Comparison of ENCODE assay signal across 9 mouse cellular contexts in the genomic region with DNA sequence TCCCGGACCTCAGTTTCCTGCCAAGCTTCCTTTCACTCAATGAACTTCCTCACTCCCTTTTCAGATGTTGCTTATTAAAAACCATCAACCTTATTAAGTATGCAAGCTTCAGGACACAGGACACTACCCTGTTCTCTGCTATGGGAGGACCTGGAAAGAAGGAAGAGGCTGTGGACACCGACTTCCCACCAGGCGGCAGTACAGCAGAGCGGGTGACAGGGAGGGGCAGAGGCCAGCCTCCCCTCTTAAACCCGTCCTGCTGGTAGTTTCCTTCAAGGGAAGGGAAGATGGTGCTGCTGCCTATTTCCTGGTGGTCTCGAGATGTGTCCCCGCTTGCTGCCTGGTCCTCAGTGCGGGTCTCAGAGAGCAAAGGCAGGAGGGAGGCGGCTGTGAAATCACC.
DNase-seq lines count a peak whose midpoint lies in the region; ATAC-seq and TF ChIP-seq lines count a peak whose summit lies in the region.
"Had no signal": no experiment of that assay in that cellular context is flagged by ENCODE, and none has a peak within 500 bp of the region (broad histone marks: within the 10 kb centered on the region; RNA-seq: fewer than 3 reads in every experiment).

No protein-coding gene starts in this region.

- no peak overlapping the region for H3K4me2 ChIP-seq in kidney, embryonic 16.5 days (replicated peaks; ENCODE audit: low read depth, low read length)
- H3K4me2 ChIP-seq: hindbrain, embryonic 15.5 days had no signal

- H3K4me3 ChIP-seq in brown adipose tissue, adult 24 weeks (ENCODE audit: insufficient read depth, low read depth, low read length), result peak overlapping the region; percentile 37
- peak overlapping the region; percentile 26; the same call in 1 of the 2 replicates for H3K4me3 ChIP-seq in heart, adult 2 months
- H3K4me3 ChIP-seq in kidney, embryonic 16.5 days (ENCODE audit: low read length), result no peak overlapping the region
- H3K4me3 ChIP-seq: hindbrain, embryonic 15.5 days had no signal

- H3K4me1 ChIP-seq in brown adipose tissue, adult 24 weeks (ENCODE audit: control insufficient read depth, insufficient read depth, insufficient read length, low read length), result no peaks in the 10 kb centered on the region
- H3K4me1 ChIP-seq in heart, adult 2 months (ENCODE audit: control insufficient read depth, insufficient read depth, low read length), result peaks cover 8% of the 10 kb centered on the region
- no peaks in the 10 kb centered on the region; the same call in 1 of the 2 replicates for H3K4me1 ChIP-seq in kidney, embryonic 16.5 days (ENCODE audit: insufficient read depth, low read length)
- H3K4me1 ChIP-seq: hindbrain, embryonic 15.5 days had no signal

- no peaks in the 10 kb centered on the region for H3K27me3 ChIP-seq in heart, adult 2 months (ENCODE audit: control insufficient read depth, insufficient read depth, low read length)
- no peaks in the 10 kb centered on the region for H3K27me3 ChIP-seq in kidney, embryonic 16.5 days (ENCODE audit: insufficient read depth, low read length)
- H3K27me3 ChIP-seq: hindbrain, embryonic 15.5 days had no signal

- H3K9me3 ChIP-seq in kidney, embryonic 16.5 days (ENCODE audit: low read length), result no peaks in the 10 kb centered on the region
- H3K9me3 ChIP-seq: hindbrain, embryonic 15.5 days had no signal

- WGBS in heart, adult 2 months, result 23% methylated on average over 9 of the region's 9 CpGs
- 44% methylated on average over 9 of the region's 9 CpGs for WGBS in kidney, embryonic 16.5 days

- no peaks in the 10 kb centered on the region for H3K79me2 ChIP-seq in heart, adult 2 months (replicated peaks; ENCODE audit: control insufficient read depth, insufficient read depth, low read length)

- intact Hi-C loops in heart, adult 2 months (cut with DNase I), result loop anchor here (1.0 to 5.0 kb wide), 3 partner anchors 41 to 117 kb away; a partner anchor contains a TSS

- no peak for TF ChIP-seq POLR2A in heart, adult 2 months (IDR thresholded peaks at IDR 0.05; ENCODE audit: insufficient read depth, low read depth, low read length)

- peak; percentile 47; the same call in 1 of the 2 replicates for ATAC-seq in kidney, embryonic 16.5 days (ENCODE audit: low FRiP score, low TSS enrichment)
- ATAC-seq in megakaryocyte-erythroid progenitor cell, adult 5-6 weeks (replicated peaks; ENCODE audit: low FRiP score, low TSS enrichment, poor library complexity, severe bottlenecking), result peak; percentile 61

- H3K27ac ChIP-seq in brown adipose tissue, adult 24 weeks (replicated peaks; ENCODE audit: low read depth, low read length), result no peak overlapping the region
- peak overlapping the region; percentile 44 for H3K27ac ChIP-seq in heart, adult 2 months
- no peak overlapping the region for H3K27ac ChIP-seq in kidney, embryonic 16.5 days (ENCODE audit: low read length)
- H3K27ac ChIP-seq: hindbrain, embryonic 15.5 days had no signal

- 0 out of 2 replicates have a peak, but pooled peaks have one; percentile 56 for TF ChIP-seq EP300 in heart, adult 2 months (IDR thresholded peaks at IDR 0.05; ENCODE audit: insufficient read depth, low read depth, low read length)

- TF ChIP-seq CTCF in heart, adult 2 months (IDR thresholded peaks at IDR 0.05), result peak; percentile 95

- peak; percentile 26 to 50 for DNase-seq in adrenal gland, adult 18-20 months (ENCODE audit: low spot score in 2 of 2)
- no peak for DNase-seq in adrenal gland, adult 8-10 months
- DNase-seq in 3134 (ENCODE audit: extremely low read depth, insufficient read length, low spot score), result peak; percentile 28
- peak; percentile 62 to 80 for DNase-seq in heart, adult 2 months
- peak; percentile 67 for DNase-seq in thymus, postnatal 25 days

- peak overlapping the region; percentile 52 for H3K9ac ChIP-seq in heart, adult 2 months (ENCODE audit: low read depth, low read length)
- no peak overlapping the region for H3K9ac ChIP-seq in kidney, embryonic 16.5 days (replicated peaks; ENCODE audit: low read length)
- H3K9ac ChIP-seq: hindbrain, embryonic 15.5 days had no signal

- no peaks in the 10 kb centered on the region for H3K36me3 ChIP-seq in heart, adult 2 months (ENCODE audit: control insufficient read depth, insufficient read depth, low read length)
- peaks cover 18% of the 10 kb centered on the region; the same call in 1 of the 2 replicates for H3K36me3 ChIP-seq in kidney, embryonic 16.5 days (ENCODE audit: insufficient read depth, low read length)
